Mouse (Mus musculus) limb, embryonic 11.5 days (tissue): ENCODE results near the gene Pard6b. TPM values are rescaled to one million over a fixed set of nuclear protein-coding genes. Genes with fewer than 3 reads are reported as not detected.

Source experiments
- ATAC-seq: fragments of 200-750 bp; cut with Nextera tagmentation; 2 replicates; pipeline ENCODE4 v1.8.0; 2017; ENCODE audit warnings: low read depth; ENCODE audit not compliant: insufficient number of reproducible peaks, low FRiP score, low TSS enrichment
- DNase-seq: peaks from one replicate; pipeline ENCODE4 v3.0.0-alpha.2; 2015; ENCODE audit warnings: low spot score
- H3K27ac ChIP-seq: fragments of 300-500 bp; sonication (generic); replicated peaks from 2 replicates; pipeline ENCODE4 v1.5.1; 2014; ENCODE audit warnings: low read depth, mild to moderate bottlenecking, low read length
- H3K27me3 ChIP-seq: fragments of 300-500 bp; sonication (generic); 2 replicates; pipeline ENCODE4 v1.6.1; 2014; ENCODE audit warnings: mild to moderate bottlenecking, low read length, mixed read lengths; ENCODE audit not compliant: control insufficient read depth, insufficient read depth
- H3K36me3 ChIP-seq: fragments of 300-500 bp; sonication (generic); 2 replicates; pipeline ENCODE4 v1.6.1; 2014; ENCODE audit warnings: mild to moderate bottlenecking, low read length, moderate library complexity, mixed read lengths; ENCODE audit not compliant: control insufficient read depth, insufficient read depth
- H3K4me1 ChIP-seq: fragments of 300-500 bp; sonication (generic); 2 replicates; pipeline ENCODE4 v1.6.1; 2014; ENCODE audit warnings: low read length, mixed read lengths; ENCODE audit not compliant: control insufficient read depth, insufficient read depth
- H3K4me2 ChIP-seq: fragments of 300-500 bp; sonication (generic); 2 replicates; pipeline ENCODE4 v1.6.1; 2014; ENCODE audit warnings: low read depth, mild to moderate bottlenecking, moderate library complexity; ENCODE audit not compliant: severe bottlenecking
- H3K4me3 ChIP-seq: fragments of 300-500 bp; sonication (generic); 2 replicates; pipeline ENCODE4 v1.5.1; 2014; ENCODE audit warnings: low read depth, low read length
- H3K9ac ChIP-seq: fragments of 300-500 bp; sonication (generic); 2 replicates; pipeline ENCODE4 v1.6.1; 2014; ENCODE audit warnings: mild to moderate bottlenecking, low read length
- H3K9me3 ChIP-seq: fragments of 300-500 bp; sonication (generic); 2 replicates; pipeline ENCODE4 v1.6.1; 2016; ENCODE audit warnings: low read length; ENCODE audit not compliant: control insufficient read depth
- WGBS: fragments of 180-500 bp; shearing (Covaris S2); extraction: QIAGEN DNeasy Blood & Tissue Kit; methylation state at CpG from one replicate; pipeline ENCODE4 v1.1.7; 2014; 5-methylcytosine and 5-hydroxymethylcytosine counted together
- polyA plus RNA-seq: library from polyadenylated mRNA; unstranded; fragments of >200 nt; fragmentation: Nextera tagmentation; extraction: Ambion mirVana; gene quantifications from 2 replicates; pipeline ENCODE4 v1.2.1, GENCODE M21; 2014

Pard6b gene
- polyA plus RNA-seq, 1 experiment from 2014 or later, result 5.7 TPM

GRCm38 (mm10) chr2:168083593-168083992 is 2.8 kb downstream of the Pard6b start:
- H3K4me3 ChIP-seq, result no peak overlapping the region
- no peak overlapping the region for H3K9ac ChIP-seq
- ATAC-seq, result no peak
- 72% methylated on average over 2 of the region's 2 CpGs for WGBS
- H3K4me2 ChIP-seq, result no peak overlapping the region
- no peak for DNase-seq
- peaks cover 8% of the 10 kb centered on the region for H3K4me1 ChIP-seq
- no peaks in the 10 kb centered on the region for H3K36me3 ChIP-seq
- no peaks in the 10 kb centered on the region for H3K9me3 ChIP-seq
- H3K27me3 ChIP-seq, result peaks cover 10% of the 10 kb centered on the region
- H3K27ac ChIP-seq, result no peak overlapping the region

DNA sequence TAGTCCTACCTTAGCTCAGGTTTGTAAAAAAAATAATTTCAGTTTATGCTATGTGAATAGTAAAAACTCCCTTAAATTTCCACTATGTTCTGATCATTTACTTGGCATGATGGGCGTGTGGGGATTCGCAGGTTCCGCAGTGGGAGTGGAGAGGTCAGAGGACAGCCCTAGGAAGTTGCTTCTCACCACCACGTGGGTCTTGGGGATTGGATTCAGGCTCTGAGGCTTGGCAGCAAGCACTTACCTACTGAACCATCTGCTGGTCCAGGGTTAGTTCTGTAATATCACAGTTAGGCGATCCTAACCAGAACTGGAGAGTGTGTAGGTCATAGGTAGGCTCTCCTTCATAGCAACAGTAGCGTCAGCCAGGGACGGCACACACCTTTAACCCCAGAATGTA is 3.4 kb downstream of the Pard6b start:
- Histone ChIP-seq H3K4me1 (peaks cover 8% of the 10 kb centered on the region), H3K27ac (no peak overlapping the region), H3K4me2 (no peak overlapping the region), H3K9me3 (no peaks in the 10 kb centered on the region), H3K36me3 (no peaks in the 10 kb centered on the region), H3K4me3 (no peak overlapping the region), H3K27me3 (peaks cover 10% of the 10 kb centered on the region), H3K9ac (no peak overlapping the region)
- no peak for ATAC-seq
- WGBS, result 87% methylated on average over 7 of the region's 7 CpGs
- DNase-seq, result no peak

DNA sequence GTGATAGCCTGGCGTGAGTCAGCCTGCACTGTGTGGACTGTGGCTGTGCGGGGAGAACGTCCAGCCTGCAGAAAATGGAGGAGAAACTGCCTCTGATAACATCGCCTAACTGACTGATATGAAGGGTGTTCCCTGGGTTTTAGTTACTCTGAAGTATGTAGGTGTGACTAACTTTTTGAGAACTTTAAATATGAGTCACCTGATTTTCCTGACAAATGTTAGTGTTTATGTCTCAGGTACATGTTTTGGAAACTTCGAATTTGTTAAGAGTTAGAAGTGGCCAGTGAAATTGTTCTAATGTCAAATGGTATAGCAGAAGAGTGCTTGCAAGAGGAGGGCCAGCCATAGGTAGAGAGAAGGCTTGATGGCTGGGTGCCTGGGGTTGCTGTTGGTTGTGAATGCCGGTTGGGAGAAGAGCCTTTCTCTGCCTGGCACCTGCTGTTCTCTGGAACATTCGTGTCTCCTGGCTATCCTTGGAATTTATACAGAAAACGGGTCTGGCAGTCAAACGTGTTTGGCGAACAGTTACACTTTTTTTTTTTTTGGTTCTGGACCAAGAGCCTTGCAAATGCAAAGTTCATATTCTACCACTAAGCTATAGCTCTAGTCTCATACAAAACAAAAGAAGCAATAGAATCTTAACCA is 4.9 kb downstream of the Pard6b start:
- H3K27ac ChIP-seq, result no peak overlapping the region
- H3K27me3 ChIP-seq, result peaks cover 10% of the 10 kb centered on the region
- no peak overlapping the region for H3K4me2 ChIP-seq
- DNase-seq, result no peak
- no peak for ATAC-seq
- H3K4me1 ChIP-seq, result peaks cover 8% of the 10 kb centered on the region
- H3K36me3 ChIP-seq, result no peaks in the 10 kb centered on the region
- 76% methylated on average over 10 of the region's 10 CpGs for WGBS
- H3K9ac ChIP-seq, result no peak overlapping the region
- no peaks in the 10 kb centered on the region for H3K9me3 ChIP-seq
- no peak overlapping the region for H3K4me3 ChIP-seq

- no peaks in the 10 kb centered on the region for H3K36me3 ChIP-seq
- no peak for DNase-seq
- peaks cover 10% of the 10 kb centered on the region for H3K27me3 ChIP-seq
- peaks cover 8% of the 10 kb centered on the region for H3K4me1 ChIP-seq
- no peak overlapping the region for H3K9ac ChIP-seq
- no peak overlapping the region for H3K4me2 ChIP-seq
- no peak overlapping the region for H3K4me3 ChIP-seq
- no peak overlapping the region for H3K27ac ChIP-seq
- no peaks in the 10 kb centered on the region for H3K9me3 ChIP-seq
- whole genome bisulfite sequencing, result 44% methylated on average over 6 of the region's 6 CpGs
- no peak for ATAC-seq
These were observed 5.5 kb downstream of the Pard6b start for GRCm38 (mm10) chr2:168086318-168086717.

GRCm38 (mm10) chr2:168086839-168087238 is 6.0 kb downstream of the Pard6b start:
- WGBS, result 70% methylated on average over 9 of the region's 9 CpGs
- H3K4me3 ChIP-seq, result no peak overlapping the region
- H3K4me1 ChIP-seq, result peaks cover 3% of the 10 kb centered on the region
- H3K4me2 ChIP-seq, result no peak overlapping the region
- H3K27ac ChIP-seq, result no peak overlapping the region
- no peaks in the 10 kb centered on the region for H3K36me3 ChIP-seq
- ATAC-seq (no peak), DNase-seq (no peak)
- no peak overlapping the region for H3K9ac ChIP-seq
- peaks cover 6% of the 10 kb centered on the region for H3K27me3 ChIP-seq
- H3K9me3 ChIP-seq, result no peaks in the 10 kb centered on the region

DNA sequence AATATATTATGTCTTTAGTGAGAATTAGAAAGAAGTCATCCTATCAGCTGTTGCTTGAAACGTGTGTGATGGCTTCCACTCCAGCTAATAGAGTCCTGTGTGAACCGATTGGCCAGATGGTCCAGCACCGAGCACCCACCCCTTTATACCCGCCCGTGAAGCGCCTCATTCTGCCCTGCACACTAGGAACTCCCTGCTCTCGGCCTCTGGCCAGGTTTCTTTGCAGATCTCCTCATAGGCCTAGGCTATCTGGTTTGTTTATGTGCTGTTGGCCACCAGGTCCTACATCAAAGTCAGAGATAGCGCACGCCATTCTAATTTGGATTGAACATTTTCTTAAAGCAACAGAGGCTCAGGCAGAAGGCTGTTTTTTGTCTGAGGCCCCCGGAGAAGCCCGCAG is 10.8 kb downstream of the Pard6b start:
- H3K4me3 ChIP-seq, result no peak overlapping the region
- H3K27me3 ChIP-seq, result no peaks in the 10 kb centered on the region
- peaks cover 2% of the 10 kb centered on the region; the same call in 1 of the 2 replicates for H3K36me3 ChIP-seq
- DNase-seq (no peak), ATAC-seq (no peak)
- 65% methylated on average over 11 of the region's 11 CpGs for WGBS
- H3K27ac ChIP-seq, result no peak overlapping the region
- no peaks in the 10 kb centered on the region; the same call in 1 of the 2 replicates for H3K9me3 ChIP-seq
- H3K9ac ChIP-seq, result no peak overlapping the region
- H3K4me1 ChIP-seq, result 0 out of 2 replicates have a peak, but pooled peaks cover 8% of the 10 kb centered on the region
- no peak overlapping the region for H3K4me2 ChIP-seq

DNA sequence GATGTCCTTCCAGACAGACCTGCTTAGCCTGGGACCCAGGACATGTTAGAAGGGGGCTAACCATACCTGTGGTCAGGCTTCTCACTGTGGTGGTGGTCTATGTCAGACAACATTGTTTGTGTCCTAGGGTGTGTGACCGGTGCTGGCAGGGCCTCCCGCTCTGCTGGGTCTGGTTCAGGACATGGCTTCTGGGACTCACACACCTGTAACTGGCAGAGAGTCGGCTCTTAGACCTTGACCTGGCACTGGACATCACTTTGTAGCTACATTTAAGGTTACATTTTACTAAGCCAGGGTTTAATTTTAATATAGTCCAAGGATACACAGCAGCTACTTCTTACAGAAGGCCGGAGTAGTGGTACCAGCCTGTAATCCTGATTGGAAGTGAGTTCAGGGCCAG is 12.3 kb downstream of the Pard6b start:
- Histone ChIP-seq H3K27ac (no peak overlapping the region), H3K4me2 (no peak overlapping the region), H3K4me1 (peaks cover 8% of the 10 kb centered on the region; the same call in 1 of the 2 replicates), H3K36me3 (peaks cover 2% of the 10 kb centered on the region; the same call in 1 of the 2 replicates), H3K4me3 (no peak overlapping the region), H3K9ac (no peak overlapping the region), H3K27me3 (no peaks in the 10 kb centered on the region), H3K9me3 (no peaks in the 10 kb centered on the region; the same call in 1 of the 2 replicates)
- WGBS, result 93% methylated on average over 4 of the region's 4 CpGs
- DNase-seq (no peak), ATAC-seq (no peak)

GRCm38 (mm10) chr2:168095077-168095476 is 14.3 kb downstream of the Pard6b start:
- no peak overlapping the region for H3K4me2 ChIP-seq
- no peaks in the 10 kb centered on the region; the same call in 1 of the 2 replicates for H3K9me3 ChIP-seq
- DNase-seq (no peak), ATAC-seq (no peak)
- no peak overlapping the region for H3K9ac ChIP-seq
- peaks cover 8% of the 10 kb centered on the region; the same call in 1 of the 2 replicates for H3K4me1 ChIP-seq
- 82% methylated on average over 8 of the region's 8 CpGs for WGBS
- peak overlapping the region; percentile 65; the same call in 1 of the 2 replicates for H3K27ac ChIP-seq
- H3K4me3 ChIP-seq, result no peak overlapping the region
- peaks cover 2% of the 10 kb centered on the region; the same call in 1 of the 2 replicates for H3K36me3 ChIP-seq
- no peaks in the 10 kb centered on the region for H3K27me3 ChIP-seq
